Mouse (Mus musculus) midbrain, embryonic 11.5 days (tissue): ENCODE measurements at regions not wholly inside any gene's neighbourhood (a gene's known extent, or its start where the extent isn't known, plus 50 kb on each side); places are given as distances from the start of the nearest gene placed in this dataset.
A peak's percentile ranks its signal among the peaks of the same experiment; 100 is the strongest.

Source experiments
- ATAC-seq: fragments of 200-750 bp; cut with Nextera tagmentation; 2 replicates; pipeline ENCODE4 v1.8.0; 2017; ENCODE audit warnings: moderate TSS enrichment, moderate library complexity; ENCODE audit not compliant: low FRiP score
- DNase-seq: peaks from one replicate; pipeline ENCODE4 v3.0.0; 2015; ENCODE audit warnings: low spot score; ENCODE audit errors: missing footprints
- H3K27ac ChIP-seq: fragments of 300-500 bp; sonication (generic); 2 replicates; pipeline ENCODE4 v1.5.1; 2014; ENCODE audit warnings: low read depth, low read length
- H3K27me3 ChIP-seq: fragments of 300-500 bp; sonication (generic); 2 replicates; pipeline ENCODE4 v1.6.1; 2014; ENCODE audit warnings: mild to moderate bottlenecking, low read length, moderate library complexity, mixed read lengths; ENCODE audit not compliant: control insufficient read depth, insufficient read depth
- H3K36me3 ChIP-seq: fragments of 300-500 bp; sonication (generic); 2 replicates; pipeline ENCODE4 v1.6.1; 2014; ENCODE audit warnings: mild to moderate bottlenecking, low read length, moderate library complexity, mixed read lengths; ENCODE audit not compliant: control insufficient read depth, insufficient read depth
- H3K4me1 ChIP-seq: fragments of 300-500 bp; sonication (generic); 2 replicates; pipeline ENCODE4 v1.6.1; 2014; ENCODE audit warnings: low read length; ENCODE audit not compliant: control insufficient read depth, insufficient read depth
- H3K4me2 ChIP-seq: fragments of 300-500 bp; sonication (generic); 2 replicates; pipeline ENCODE4 v1.6.1; 2014; ENCODE audit warnings: mild to moderate bottlenecking, moderate library complexity
- H3K4me3 ChIP-seq: fragments of 300-500 bp; sonication (generic); 2 replicates; pipeline ENCODE4 v1.5.1; 2014; ENCODE audit warnings: low read depth, low read length
- H3K9ac ChIP-seq: fragments of 300-500 bp; sonication (generic); 2 replicates; pipeline ENCODE4 v1.6.1; 2014; ENCODE audit warnings: low read length
- H3K9me3 ChIP-seq: fragments of 300-500 bp; sonication (generic); 2 replicates; pipeline ENCODE4 v1.6.1; 2016; ENCODE audit warnings: low read length; ENCODE audit not compliant: control insufficient read depth
- WGBS: fragments of 180-500 bp; shearing (Covaris S2); extraction: QIAGEN DNeasy Blood & Tissue Kit; methylation state at CpG from one replicate; pipeline ENCODE4 v1.1.7; 2014; 5-methylcytosine and 5-hydroxymethylcytosine counted together

GRCm38 (mm10) chr19:52623496-52623895 is 359.4 kb downstream of the Ins1 start:
- Histone ChIP-seq H3K4me2 (no peak overlapping the region), H3K4me1 (no peaks in the 10 kb centered on the region), H3K4me3 (no peak overlapping the region), H3K36me3 (no peaks in the 10 kb centered on the region), H3K9ac (no peak overlapping the region), H3K27me3 (no peaks in the 10 kb centered on the region), H3K27ac (no peak overlapping the region), H3K9me3 (no peaks in the 10 kb centered on the region)
- no peak for DNase-seq
- no peak for ATAC-seq

DNA sequence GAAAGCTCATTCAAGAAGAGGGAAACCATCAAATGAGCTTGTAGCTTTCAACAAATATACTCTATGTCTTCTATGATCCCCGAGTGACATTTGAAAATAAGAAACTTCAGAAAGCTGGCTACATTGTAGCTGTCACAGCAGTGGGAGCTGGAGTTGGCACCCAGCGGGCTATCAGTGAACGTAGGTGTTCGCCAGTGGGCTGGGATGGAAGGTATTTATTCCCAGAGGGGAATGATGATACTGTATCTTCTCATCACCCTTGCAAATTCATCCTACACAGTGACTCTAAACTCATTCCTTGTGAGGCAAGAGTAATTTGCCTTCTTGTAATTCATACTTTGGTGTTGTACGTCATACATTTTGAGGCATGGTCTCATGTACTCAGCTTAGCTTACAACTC is 349.3 kb downstream of the Ins1 start:
- WGBS, result 93% methylated on average over 5 of the region's 5 CpGs
- Histone ChIP-seq H3K4me3 (no peak overlapping the region), H3K27ac (no peak overlapping the region), H3K36me3 (no peaks in the 10 kb centered on the region), H3K9ac (no peak overlapping the region), H3K4me1 (no peaks in the 10 kb centered on the region), H3K4me2 (no peak overlapping the region), H3K9me3 (no peaks in the 10 kb centered on the region), H3K27me3 (no peaks in the 10 kb centered on the region)
- ATAC-seq (no peak), DNase-seq (no peak)

GRCm38 (mm10) chr19:52606859-52607258 is 342.8 kb downstream of the Ins1 start:
- H3K27me3 ChIP-seq, result no peaks in the 10 kb centered on the region
- WGBS, result 72% methylated on average over 3 of the region's 3 CpGs
- DNase-seq (no peak), ATAC-seq (no peak)
- H3K27ac ChIP-seq, result no peak overlapping the region
- no peaks in the 10 kb centered on the region for H3K36me3 ChIP-seq
- no peak overlapping the region for H3K4me2 ChIP-seq
- no peak overlapping the region for H3K9ac ChIP-seq
- no peaks in the 10 kb centered on the region for H3K4me1 ChIP-seq
- H3K4me3 ChIP-seq, result no peak overlapping the region
- H3K9me3 ChIP-seq, result no peaks in the 10 kb centered on the region

GRCm38 (mm10) chr19:52600410-52600809 is 336.3 kb downstream of the Ins1 start:
- no peaks in the 10 kb centered on the region for H3K36me3 ChIP-seq
- H3K4me1 ChIP-seq, result no peaks in the 10 kb centered on the region
- no peaks in the 10 kb centered on the region for H3K9me3 ChIP-seq
- H3K4me3 ChIP-seq, result no peak overlapping the region
- DNase-seq, result peak; percentile 84
- H3K27ac ChIP-seq, result no peak overlapping the region
- no peak overlapping the region for H3K9ac ChIP-seq
- peak; percentile 69 for ATAC-seq
- WGBS, result 6% methylated on average over 3 of the region's 3 CpGs
- no peaks in the 10 kb centered on the region for H3K27me3 ChIP-seq
- H3K4me2 ChIP-seq, result no peak overlapping the region

DNA sequence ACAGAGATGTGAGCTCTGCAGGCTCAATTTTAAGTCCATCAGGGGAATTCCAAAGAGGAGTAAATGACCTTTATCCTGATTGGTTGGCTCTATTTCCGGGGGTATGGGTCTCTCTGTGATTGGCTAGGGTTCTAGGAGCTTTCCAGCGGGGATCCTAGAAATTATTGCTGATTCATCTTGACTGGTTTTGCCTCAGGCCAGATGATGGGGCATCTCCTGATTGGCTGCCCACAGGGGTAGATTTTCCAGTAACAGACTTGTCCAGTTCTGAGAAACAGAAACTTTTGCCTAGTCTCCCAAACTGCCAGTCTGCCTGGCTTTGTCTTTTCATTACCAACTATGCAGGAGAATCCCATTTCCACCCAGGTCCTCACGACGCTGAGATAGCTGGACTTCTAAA is 301.3 kb downstream of the Ins1 start:
- no peak overlapping the region for H3K4me2 ChIP-seq
- DNase-seq (no peak), ATAC-seq (no peak)
- WGBS, result 81% methylated on average over 4 of the region's 4 CpGs
- H3K27me3 ChIP-seq, result no peaks in the 10 kb centered on the region
- H3K27ac ChIP-seq, result no peak overlapping the region
- H3K36me3 ChIP-seq, result no peaks in the 10 kb centered on the region
- no peak overlapping the region for H3K9ac ChIP-seq
- no peak overlapping the region for H3K4me3 ChIP-seq
- H3K9me3 ChIP-seq, result no peaks in the 10 kb centered on the region
- H3K4me1 ChIP-seq, result no peaks in the 10 kb centered on the region

DNA sequence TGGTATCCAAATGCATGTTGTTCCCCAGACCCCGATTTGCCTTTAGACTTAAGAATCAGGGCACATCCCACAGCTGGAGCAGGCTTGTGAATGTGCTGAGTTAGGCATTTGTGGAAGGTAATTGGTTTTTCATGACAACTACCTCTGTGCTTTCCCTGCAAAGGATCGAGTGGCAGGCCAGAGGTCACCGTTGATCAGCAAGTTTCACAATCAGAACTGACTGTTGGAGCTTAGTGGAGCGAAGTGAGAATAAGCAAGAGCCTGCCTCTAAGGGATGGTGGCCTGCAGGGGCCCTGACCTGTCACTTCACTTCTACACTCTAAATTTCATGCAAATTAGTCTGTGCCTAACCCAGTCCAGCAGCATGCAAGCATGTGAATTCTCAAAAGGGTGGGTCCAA is 270.7 kb downstream of the Ins1 start:
- Histone ChIP-seq H3K9ac (no peak overlapping the region), H3K4me3 (no peak overlapping the region), H3K27ac (no peak overlapping the region), H3K9me3 (no peaks in the 10 kb centered on the region), H3K27me3 (no peaks in the 10 kb centered on the region), H3K4me2 (no peak overlapping the region), H3K4me1 (no peaks in the 10 kb centered on the region), H3K36me3 (no peaks in the 10 kb centered on the region)
- 24% methylated on average over 4 of the region's 4 CpGs for WGBS
- ATAC-seq, result 0 out of 2 replicates have a peak, but pooled peaks have one; percentile 50
- no peak for DNase-seq

- Histone ChIP-seq H3K36me3 (no peaks in the 10 kb centered on the region), H3K4me1 (no peaks in the 10 kb centered on the region), H3K9me3 (no peaks in the 10 kb centered on the region), H3K4me3 (no peak overlapping the region), H3K27ac (no peak overlapping the region), H3K4me2 (no peak overlapping the region), H3K27me3 (no peaks in the 10 kb centered on the region), H3K9ac (no peak overlapping the region)
- no peak for ATAC-seq
- no peak for DNase-seq
- WGBS, result 94% methylated on average over 5 of the region's 5 CpGs
Observed at GRCm38 (mm10) chr19:52525509-52525908, 261.4 kb downstream of the Ins1 start.

GRCm38 (mm10) chr19:52503331-52503730 is 239.2 kb downstream of the Ins1 start:
- no peak overlapping the region for H3K4me2 ChIP-seq
- ATAC-seq (no peak), DNase-seq (no peak)
- no peaks in the 10 kb centered on the region for H3K27me3 ChIP-seq
- no peak overlapping the region for H3K4me3 ChIP-seq
- no peak overlapping the region for H3K27ac ChIP-seq
- WGBS, result 62% methylated on average over 4 of the region's 4 CpGs
- no peak overlapping the region for H3K9ac ChIP-seq
- no peaks in the 10 kb centered on the region for H3K4me1 ChIP-seq
- H3K36me3 ChIP-seq, result no peaks in the 10 kb centered on the region
- H3K9me3 ChIP-seq, result no peaks in the 10 kb centered on the region; the same call in 1 of the 2 replicates
